Mouse (Mus musculus) subcutaneous adipose tissue, adult 2 months (tissue): ENCODE results near the gene Prkd3. TPM values are rescaled to one million over a fixed set of nuclear protein-coding genes. Genes with fewer than 3 reads are reported as not detected.

Experiments
- polyA plus RNA-seq: library from polyadenylated mRNA; depleted of rRNA; stranded (reverse); fragments of >200 nt; gene quantifications from 2 replicates; pipeline ENCODE4 v1.2.3, GENCODE M21; 2012; ENCODE audit warnings: low replicate concordance; rRNA removed

The Prkd3 gene
- polyA plus RNA-seq, result 15.5 and 22.3 TPM in 2 replicates

GRCm38 (mm10) chr17:79020208-79020983 lies at the start of gene Prkd3:
Prkd3 (minus strand) TSS chr17:79020816.

GRCm38 (mm10) chr17:79051606-79052005 lies 31.0 kb upstream of the Prkd3 start, which contains the start of gene Qpct:
Qpct (plus strand) TSS chr17:79051906.

DNA sequence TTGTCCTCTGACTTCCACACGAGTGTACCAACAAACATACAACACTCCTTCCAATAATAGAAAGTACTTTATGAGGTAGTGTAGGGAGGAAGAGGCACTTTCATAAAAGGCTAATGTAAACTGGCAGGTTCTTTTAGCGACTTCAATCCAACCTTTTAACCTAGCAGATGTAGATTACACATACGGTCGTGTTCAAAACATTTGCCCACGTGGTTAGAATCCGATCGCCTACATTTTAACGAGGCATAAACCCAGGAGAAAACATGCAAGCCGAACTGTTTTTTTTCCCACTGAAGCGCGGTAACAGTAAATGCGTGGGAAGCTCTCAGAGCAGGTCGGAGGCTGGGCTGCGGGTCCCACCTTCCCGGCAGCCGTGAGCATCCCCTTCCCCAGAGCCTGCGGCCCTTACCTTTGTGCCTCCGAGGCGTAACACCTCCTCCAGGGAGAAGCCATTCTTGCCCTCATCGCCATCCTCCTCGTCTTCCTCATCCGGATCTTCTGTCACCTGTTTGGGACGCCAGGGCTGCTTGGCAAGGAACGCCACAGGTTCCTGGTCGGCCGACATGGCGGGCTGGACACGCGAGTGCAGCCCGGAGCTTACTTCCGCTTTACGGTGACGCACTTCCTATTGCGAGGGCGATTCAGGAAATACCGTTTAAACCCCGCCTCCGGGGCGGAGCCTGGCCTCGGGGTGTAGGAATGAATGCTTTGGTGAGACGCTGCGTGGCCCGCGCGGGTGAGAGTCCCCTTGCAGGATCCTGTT lies 84.0 kb downstream of the Prkd3 start, which contains the start of the genes Cebpz and Ndufaf7:
Gene Cebpz (minus strand): TSS at position 601 of the 763 bp plus-strand sequence.
Gene Ndufaf7 (plus strand): TSS at position 671 of the 763 bp plus-strand sequence.

DNA sequence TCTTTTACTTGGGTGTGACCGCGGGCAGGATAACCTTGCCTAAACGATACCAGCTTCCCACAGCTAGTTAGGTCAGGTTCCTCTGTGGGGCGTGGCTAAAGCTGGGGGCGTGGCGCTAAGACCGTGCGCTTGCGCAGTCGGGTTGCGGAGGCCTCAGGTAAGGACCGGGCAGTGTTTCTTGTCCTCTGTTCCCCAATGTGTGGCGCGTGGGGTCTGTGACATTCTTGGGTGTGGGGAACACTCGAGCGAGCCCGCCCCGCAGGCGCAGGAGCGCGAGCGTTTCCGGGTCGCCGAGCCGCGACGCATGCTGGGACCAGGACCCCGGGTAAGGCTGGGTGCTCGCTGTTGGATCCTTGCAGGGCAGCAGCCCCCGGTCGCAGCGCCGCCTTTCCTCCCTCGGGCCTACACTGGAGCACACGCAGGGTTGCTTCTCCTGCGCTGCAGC lies 104.2 kb downstream of the Prkd3 start, which contains the start of gene Cebpzos:
Gene Cebpzos (plus strand): TSS at position 132 of the 445 bp plus-strand sequence.

GRCm38 (mm10) chr17:78906892-78907291 lies 113.7 kb downstream of the Prkd3 start, which contains the start of gene Sult6b1:
Sult6b1 (minus strand) TSS chr17:78906992.

Other genes starting within 250 kb of the Prkd3 start
- gene Heatr5b, start 185.5 kb downstream of the Prkd3 start, polyA plus RNA-seq, result 30.4 and 39.0 TPM in 2 replicates
- 11.5 and 18.3 TPM in 2 replicates for gene Gpatch11, start 185.2 kb downstream of the Prkd3 start, polyA plus RNA-seq
- gene Eif2ak2, start 138.2 kb downstream of the Prkd3 start, polyA plus RNA-seq, result 5.3 and 10.6 TPM in 2 replicates
- gene Sult6b1, start 113.8 kb downstream of the Prkd3 start, polyA plus RNA-seq, result not detected in 2 replicates
- 8.6 and 9.7 TPM in 2 replicates for gene Cebpzos, start 104.3 kb downstream of the Prkd3 start, polyA plus RNA-seq
- 3.5 and 8.7 TPM in 2 replicates for gene Cebpz, start 83.8 kb downstream of the Prkd3 start, polyA plus RNA-seq
- gene Ndufaf7, start 83.7 kb downstream of the Prkd3 start, polyA plus RNA-seq, result 13.1 and 16.1 TPM in 2 replicates
- 14.2 and 28.0 TPM in 2 replicates for gene Qpct, start 31.1 kb upstream of the Prkd3 start, polyA plus RNA-seq